Mouse (Mus musculus): ENCODE data around the gene Plcg2.

The Plcg2 gene

DNA sequence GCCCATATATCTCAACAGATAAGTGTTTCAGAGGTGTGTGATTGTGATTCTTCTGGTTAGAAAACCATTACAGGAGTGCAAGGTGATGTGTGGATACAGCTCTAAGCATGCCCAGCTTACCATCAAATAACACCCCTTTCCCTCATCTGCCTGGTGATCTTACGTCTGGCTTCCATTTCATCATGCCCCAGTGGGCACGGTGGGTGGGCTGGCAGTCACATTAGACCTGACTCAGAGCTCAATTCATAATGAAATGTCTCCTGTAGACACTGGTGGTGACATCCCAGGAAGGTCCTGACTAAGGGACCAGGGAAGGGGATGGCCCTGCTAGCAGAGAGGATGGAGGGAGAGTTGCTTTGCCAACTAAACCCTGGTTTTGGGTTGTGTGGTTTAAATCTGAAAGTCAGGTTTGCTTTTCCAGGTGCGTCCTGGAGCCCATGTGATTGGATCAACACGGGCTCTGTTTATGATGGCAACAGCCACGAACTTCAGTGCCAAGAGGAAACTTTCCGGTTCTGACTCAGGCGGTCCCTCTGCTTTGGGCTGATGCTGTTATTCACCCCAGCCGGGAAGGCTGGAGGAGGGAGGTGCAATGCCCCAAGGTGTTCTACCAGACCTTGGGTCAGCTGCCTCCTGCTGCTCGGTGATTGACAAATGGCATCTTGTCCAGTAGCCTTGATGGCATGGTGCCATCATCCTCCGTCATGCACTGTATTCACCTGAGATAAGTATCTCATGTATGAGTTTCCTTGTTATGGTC is 9.7 kb upstream of the Plcg2 start:
- no peak for DNase-seq (ENCODE audit: low spot score)

DNA sequence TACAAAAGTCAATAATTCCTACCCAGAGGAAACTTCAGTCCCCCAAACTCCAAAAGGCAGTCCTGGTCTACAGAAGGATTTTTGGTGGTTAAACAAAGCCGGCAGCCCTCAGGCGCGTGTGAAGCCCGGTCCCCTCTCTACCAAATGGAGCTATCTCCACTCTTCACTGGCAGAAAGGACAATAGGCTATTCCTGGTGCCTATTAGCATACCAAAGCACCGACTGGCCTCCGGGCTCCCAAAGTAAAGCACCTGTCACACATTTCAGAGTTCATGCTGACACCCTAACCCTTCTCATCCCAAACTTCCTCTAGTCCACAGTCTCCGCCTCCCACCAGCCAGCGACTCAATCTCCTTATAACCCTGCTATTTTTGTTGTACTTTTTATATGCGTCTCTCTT is 4.5 kb upstream of the Plcg2 start:
- DNase-seq (ENCODE audit: low spot score), result no peak

DNA sequence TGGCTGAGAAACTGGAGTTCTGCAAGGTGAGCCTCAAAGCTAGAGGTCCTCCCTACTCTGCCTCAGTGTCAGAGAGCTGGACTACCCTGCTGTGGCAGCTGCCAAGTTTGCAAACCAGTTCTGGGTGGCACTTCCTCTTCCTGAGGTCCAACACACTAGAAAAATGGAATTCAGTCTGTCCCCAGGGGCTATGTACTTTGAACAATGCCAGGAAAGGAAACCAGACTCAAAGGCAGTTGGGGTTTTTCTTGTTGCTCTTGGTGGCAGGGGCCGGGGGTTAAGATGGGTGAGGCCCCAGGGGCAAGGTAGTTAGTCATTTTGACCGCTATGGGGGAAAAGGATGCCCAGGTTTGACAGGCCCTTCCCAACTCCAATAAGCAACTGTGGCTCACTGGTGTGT is 3.2 kb upstream of the Plcg2 start:
- DNase-seq (ENCODE audit: low spot score), result no peak

DNA sequence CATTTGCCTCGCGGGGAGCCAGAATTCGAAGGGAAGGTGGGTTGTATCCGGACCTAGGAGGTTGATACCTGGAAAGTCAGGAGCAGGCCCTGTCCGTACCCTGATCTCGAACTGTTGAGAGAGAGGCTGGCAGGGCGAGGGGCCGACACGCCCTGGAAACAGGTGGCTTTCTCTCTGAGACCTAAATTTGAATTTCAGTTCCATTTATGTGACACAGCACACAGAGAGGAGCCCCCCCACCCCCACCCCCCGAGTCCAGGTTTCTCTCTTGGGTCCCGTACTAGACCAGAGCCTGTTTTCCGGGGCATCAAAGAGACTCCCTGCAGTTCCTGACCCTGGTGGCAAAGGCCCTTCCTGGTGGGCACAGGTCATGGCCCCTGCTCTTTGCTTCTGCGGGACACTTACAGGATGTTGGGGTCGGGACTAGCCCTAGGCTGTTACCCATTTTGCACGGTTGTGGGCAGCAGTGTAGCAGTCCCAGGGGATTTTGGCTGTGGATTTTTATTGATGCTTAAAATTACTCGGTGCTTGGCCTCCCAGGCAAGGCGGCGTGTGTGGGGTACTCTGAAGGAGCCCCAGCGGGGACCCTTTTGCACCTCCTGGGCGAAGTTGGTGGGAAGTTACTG is 937 bp downstream of the Plcg2 start:
- DNase-seq (ENCODE audit: low spot score), result no peak

DNA sequence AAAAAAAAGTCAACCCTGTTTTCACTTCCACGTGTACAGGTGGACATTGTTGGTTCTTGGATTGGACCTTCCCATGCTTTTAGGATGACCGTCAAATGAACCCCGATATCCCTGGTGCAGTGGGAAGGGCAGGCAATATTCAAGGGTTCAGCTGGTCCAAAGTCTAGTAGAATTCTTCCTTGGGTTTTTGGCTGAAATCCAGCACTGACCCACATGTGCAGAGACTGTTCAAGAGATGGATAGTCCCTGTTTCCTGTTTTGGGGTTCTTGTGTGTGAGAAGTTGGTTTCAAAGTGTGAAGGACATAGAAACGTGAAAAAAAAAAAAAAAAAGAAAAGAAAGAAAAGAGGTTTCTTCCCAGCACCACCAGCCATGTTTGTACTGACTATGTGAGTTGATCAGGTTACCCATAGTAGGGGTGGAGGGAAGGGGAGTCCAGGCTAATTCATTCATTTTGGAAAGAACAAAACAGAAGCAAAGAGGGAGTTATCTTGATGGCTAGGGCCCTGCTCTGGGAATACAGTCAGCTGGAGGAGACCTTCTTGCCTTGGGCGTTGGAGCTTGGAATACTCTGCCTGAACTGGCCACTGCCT is 2.2 kb downstream of the Plcg2 start:
- DNase-seq (ENCODE audit: low spot score), result no peak

DNA sequence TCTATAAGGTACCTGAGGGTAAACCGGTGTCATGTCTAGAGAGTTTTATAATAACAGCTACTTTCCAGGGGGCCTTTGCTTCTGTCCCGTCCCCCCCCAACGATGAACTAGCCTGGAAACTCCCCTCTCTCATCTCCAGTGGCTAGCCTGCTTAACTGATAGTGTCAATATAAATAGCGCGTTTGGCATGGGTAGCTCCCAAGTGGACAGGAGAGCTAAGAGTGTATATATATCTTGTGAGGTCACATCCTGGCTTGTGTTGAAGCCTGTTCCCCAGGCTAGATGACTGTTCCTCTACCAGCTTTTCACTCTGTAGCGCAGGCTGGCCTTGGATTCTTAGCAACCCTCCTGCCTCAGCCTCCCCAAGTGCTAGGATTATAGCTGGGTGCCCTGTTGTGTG is 3.2 kb downstream of the Plcg2 start:
- DNase-seq (ENCODE audit: low spot score), result no peak

DNA sequence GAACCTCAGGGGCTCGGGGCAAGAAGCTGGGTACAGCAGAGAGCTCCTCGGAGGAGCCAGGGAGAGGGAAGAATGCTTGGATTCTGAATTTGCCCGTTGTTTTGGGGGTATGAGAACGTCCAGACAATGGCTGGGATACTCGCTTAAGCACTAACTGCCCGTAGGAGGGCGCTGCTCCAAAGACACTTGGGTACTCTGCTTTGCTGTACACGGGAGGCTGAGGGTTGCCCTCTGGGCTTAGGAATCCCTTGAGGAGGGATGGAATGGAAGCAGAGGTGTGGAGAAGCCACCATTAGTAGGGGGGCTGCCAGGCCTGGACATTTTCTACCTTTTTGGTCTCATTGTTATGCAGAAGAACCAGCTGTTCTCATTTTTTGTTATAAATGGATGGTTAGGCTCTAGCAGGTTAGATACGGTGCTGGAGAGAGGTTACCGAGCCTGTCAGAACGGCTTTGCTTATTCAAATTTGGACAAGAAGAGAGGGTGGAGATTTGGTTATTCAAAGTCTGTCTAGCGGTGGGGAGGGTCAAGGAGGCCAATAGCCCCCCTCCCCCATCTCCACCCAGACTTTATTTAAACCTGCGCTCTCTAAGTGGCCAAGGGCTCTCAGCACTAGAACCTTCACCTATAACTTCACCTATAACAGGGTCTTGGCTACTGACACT is 5.4 kb downstream of the Plcg2 start:
- no peak for DNase-seq (ENCODE audit: low spot score)

DNA sequence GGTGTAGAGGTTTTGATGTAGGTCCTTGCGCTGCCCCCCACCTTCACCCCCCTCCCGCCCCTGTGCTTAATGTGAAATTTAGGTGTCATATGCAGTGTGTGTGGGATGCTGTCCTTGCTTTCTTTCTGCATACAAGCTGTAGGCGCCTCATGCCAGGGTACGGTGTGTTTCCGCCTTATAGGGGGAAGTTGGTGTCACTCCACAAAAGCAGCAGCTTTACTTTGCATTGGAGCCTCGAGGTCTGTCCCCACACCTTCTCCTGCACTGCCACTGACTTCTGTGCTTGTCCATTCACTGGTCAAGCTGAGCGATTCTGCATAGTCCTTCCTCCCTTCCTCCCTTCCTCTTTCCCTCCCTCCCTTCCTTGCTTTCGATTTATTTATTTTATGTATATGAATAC is 9.6 kb downstream of the Plcg2 start:
- no peak for DNase-seq (ENCODE audit: low spot score)

DNA sequence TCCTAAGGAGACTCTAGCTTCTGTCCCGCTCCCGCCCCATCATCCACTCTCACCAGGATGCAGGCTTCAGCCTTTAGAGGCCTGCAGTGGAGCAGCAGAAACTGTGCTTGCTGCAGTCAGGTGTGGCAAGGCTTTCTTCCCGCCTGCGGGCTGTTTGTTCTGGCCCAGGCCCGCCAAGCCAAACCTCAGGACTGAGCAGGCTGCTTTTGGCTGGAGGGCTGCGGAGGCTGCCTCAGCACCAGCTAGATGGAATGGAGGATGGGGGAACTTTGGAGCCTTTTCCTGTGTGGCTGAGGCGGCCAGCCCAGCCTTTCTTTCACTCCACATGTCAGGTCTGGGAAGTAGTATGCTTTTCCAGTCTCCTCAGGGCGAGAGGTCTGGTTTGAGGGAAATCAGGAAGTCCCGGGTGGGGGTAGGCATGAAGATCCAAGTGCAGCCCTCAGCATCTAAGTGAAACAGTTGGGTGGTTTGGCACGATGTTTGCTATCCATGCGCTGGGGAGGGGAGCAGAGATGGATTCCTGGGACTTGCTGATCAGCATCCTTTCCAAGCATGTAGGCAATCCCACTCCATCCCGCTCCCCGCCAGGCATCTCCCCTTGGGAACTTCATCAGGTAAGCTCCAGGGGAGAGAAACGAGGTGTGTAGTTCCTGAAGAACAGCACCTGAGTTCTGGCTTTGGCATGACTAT is 18.9 kb downstream of the Plcg2 start:
- no peak for DNase-seq (ENCODE audit: low spot score)

DNA sequence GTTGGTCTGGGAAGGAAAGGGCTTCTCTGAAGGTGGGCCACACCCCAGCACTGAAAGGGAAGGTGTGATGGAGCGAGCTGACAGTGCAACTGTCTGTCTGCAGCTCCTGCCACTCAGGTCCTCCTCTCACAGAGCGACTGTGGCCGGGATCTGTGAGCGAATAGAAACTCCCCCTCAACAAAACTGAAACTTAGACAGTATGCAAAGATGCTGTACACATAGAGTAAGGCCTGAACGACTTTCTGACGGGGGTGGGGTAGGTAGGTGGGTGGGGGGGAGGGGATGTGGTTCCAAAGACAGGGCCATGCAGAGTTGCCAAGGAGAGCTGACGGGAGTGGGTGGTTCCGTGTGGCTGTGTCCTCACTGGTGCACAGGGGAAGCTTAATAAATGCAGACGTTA is 19.8 kb downstream of the Plcg2 start:
- no peak for DNase-seq (ENCODE audit: low spot score)

DNA sequence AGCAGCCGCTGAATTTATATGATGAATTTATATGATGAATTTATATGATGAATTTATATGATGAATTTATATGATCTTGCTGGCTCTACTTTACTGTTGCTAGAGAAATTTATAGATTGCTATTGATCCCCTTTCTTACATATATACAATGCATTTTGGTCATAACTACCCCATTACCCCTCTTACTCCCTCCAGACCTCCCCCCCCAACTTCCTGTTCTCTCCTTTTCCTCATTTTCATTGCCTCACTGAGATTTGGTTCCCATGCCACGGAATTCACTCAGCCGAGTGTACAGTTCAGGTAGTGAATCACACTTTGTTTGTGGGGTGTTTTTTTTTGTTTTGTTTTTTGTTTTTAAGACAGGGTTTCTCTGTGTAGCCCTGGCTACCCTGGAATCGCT is 20.8 kb downstream of the Plcg2 start:
- no peak for DNase-seq (ENCODE audit: low spot score)

DNA sequence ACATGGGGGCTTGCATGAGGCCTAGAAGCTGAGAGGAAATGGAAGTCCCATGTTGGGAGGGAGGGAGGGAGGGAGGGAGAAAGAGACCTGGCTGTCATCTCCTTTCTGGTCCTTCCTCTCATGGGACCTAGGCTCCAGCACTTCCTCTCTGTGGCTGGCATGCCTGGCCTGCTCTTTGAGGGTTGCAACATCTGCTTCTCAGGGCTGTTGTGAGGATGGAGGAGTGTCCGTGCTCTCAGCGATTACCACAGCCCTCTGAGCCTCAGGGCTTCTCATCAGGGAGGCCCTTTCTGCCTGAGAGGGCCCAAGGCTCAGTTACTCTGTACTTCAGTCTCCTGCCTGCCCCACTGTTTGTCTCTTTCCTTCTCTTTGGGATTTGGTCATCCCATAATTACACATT is 28.1 kb downstream of the Plcg2 start:
- no peak for DNase-seq (ENCODE audit: low spot score)

DNA sequence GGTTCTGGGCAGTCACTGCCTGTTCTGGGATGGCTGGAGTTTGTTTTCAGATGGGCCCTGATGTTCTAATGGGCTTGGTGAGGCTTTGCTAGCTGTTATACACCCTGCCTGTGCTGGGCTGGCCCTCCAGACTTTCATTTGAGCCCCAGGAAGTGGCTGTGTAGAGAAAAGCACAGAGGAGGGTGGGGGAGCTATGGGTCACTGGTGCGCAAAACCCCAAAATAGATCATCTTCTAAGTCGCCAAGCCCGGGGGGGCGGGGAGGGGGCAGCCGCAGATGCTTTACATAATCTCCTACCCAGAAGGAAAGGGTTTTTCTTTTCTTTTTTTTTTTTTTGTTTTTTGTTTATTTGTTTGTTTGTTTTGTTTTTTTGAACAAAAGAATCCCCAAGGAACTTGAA is 29.9 kb downstream of the Plcg2 start:
- DNase-seq (ENCODE audit: low spot score), result no peak

DNA sequence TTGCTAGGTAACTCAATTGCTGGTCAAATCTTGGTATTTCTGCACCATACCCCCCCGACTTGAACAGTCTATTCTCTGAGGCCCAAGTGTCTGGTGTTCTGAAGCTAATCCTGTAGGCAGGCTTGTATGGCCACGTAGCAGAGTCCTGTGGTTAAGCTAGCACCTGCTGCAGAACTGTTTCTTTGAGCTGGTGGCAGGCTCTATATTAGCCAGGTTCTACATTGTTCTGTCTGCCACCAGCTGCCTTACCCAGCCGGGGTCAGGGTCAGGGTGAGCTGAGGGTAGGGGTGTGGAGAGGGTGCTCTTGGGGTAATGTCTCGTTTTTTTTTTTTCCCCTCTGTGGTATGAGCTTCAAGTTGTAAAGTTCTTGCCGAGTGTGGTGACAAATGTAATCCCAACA is 31.1 kb downstream of the Plcg2 start:
- no peak for DNase-seq (ENCODE audit: low spot score)

DNA sequence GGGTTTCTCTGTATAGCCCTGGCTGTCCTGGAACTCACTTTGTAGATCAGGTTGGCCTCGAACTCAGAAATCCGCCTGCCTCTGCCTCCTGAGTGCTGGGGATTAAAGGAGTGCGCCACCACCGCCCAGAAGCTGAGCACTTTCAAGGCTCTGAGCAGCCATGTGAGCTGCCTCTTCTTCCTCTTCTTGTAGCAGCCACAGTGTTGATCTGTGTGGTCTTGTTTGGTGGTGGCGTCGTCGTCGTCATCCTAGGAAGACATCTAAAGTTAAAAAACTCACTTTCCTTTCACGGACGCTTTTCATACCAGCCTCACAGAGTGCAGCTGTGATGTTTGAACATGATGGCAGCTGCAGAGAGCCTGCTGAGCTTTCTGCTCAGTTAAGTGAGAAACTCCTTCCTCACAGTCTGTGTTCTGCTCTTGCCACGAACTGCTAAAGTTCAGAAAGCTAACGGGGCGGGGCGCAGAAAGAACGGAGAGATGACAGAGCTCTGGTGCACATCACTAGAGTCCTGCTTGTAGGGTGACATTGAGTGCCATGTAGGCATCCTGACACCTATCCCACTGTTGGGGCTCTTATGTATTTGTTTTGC is 34.4 kb downstream of the Plcg2 start:
- DNase-seq (ENCODE audit: low spot score), result no peak

DNA sequence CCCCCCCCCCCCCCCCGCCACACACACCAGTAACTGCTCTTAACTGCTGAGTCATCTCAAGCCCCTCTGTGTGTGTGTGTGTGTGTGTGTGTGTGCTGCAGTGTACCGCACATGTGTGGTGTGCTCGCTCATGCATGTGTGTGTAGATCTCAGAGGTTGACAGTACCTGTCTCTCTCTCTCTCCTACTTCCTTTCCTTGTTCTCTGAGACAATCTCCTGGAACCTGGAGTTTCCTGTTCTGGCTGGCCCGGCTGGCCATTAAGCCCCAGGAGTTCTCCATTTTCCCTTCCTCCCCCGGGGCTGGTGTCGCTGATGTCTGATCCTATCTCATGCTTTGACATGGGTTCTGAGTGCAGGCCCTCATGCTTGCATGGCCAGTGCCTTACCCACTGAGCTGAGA is 38.8 kb downstream of the Plcg2 start:
- no peak for DNase-seq (ENCODE audit: low spot score)

DNA sequence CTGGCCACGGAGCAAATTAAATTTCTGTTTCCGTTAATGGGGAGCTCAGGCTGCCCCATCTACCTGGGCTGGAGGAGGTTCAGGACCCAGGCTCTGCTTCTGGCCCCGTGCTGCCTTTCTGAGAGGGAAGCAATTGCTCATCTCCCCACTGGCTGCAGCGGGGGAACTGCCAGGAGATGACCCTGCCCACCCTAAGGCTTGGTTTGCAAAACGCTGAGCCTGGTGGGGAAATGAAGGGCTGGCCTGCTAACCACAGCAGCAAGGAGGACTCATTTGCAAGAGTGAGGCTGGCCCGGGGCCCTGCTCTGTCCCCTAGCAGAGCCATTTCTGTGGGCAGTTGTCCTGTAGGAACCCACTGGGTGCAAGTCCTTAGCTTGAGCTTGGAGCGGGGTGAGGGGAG is 39.7 kb downstream of the Plcg2 start:
- DNase-seq (ENCODE audit: low spot score), result no peak

DNA sequence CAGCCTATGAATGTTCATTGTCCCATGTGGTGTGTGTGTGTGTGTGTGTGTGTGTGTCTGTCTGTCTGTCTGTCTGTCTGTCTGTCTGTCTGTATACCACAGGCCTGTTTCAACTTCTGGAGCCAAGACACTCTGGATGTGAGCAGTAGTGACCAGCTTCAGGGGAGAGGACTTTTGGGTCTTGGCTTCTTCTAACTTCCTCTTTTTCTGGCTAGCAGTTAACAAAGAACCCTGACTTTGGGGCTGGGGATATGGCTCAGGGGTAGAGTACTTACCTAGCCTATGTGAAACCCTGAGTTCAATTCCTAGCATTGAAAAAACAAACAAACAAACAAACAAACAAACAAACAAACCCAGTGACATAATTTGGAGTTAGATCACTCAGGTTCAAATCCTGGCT is 44.9 kb downstream of the Plcg2 start:
- no peak for DNase-seq (ENCODE audit: low spot score)

DNA sequence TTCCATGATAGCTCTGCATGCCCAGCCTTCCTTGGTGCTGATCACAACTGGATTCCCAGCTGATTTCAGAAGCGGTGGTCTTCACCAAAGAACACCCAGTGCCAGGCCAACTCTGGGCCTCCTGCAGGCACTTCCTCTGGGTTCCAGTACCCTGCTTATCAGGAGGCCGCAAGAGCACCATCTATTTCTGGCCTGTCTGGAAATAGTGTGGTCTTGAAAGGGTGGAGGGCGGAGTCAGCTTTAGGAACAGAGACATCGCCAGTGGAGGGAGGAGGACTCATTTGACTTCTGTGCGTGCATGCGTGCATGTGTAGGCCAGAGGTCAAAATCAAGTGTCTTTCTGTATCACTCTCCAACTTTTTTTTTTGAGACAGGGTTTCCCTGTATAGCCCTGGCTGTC is 45.7 kb downstream of the Plcg2 start:
- no peak for DNase-seq (ENCODE audit: low spot score)

DNA sequence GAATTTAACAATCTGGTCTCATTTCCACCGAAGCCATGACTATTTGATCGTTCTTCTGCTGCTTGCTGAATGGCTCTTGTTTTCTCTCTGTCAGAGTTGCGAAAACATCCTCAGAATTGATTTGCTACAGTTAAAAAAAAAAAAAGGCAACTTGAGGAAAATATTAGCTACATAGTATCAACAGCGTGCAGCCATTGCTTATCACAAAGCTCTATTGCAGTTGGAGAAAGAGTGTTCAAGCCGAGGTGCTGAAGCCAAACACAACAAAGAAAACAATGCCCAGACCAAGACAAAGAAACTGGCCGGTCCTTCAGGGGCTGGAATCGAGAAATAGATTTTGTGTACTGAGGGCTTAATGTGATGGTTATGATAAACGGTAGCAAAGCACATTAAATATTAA is 47.0 kb downstream of the Plcg2 start:
- no peak for DNase-seq (ENCODE audit: low spot score)

DNA sequence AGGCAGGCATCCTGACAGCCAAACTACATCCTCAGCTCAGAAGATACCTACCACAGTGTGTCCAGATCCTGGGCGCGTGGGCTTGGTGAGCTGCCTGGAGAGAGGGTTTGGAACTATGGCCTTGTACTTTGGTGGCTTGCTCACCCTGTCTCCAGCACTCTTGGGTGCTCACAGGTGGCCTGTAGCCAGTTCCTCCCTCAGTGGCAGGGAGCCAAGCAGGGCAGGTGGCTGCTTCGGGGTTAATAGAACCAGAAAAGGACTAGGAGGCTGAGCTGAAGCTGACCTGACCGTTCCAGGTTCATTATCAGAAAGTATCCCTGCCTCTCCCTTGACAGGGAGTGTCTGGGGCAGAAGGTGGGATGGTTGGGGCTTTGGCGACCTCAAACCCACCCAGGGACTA is 48.3 kb downstream of the Plcg2 start:
- no peak for DNase-seq (ENCODE audit: low spot score)

DNA sequence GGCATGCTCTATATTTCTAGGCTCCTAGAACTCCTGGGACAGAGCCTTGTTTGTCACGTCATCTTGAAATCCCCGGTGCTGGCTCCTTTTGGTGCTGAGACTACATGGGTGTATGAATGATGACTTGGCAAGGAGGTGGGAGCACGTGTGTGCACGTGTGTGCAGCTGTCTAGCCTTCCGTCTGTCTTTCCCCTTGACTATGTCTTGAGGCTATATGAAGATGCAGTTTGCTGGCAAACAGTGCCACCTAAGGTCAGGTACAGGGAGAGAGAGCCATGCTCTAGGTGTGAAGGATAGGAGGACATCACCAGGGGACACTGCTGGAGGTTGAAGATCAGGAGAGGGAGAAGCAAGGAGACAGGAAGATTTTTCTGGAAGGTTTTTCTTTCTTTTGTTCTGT is 49.9 kb downstream of the Plcg2 start:
- DNase-seq (ENCODE audit: low spot score), result no peak

Data from yolk sac, embryonic 10.5 days (tissue).